Mouse (Mus musculus) kidney, postnatal 36 days (tissue): ENCODE data around the gene Kpna7.
"Not testable (repeated sequence)": the region's sequence is repeated elsewhere in the genome, so short reads cannot be mapped to it uniquely, and the experiment has no call there.

Experiments used
- DNase-seq, 2 experiments: peaks; one replicate each; pipeline ENCODE4 v3.0.0; 2021 to 2022; ENCODE audit warnings: mixed read lengths in 2 of 2

Kpna7 gene

DNA sequence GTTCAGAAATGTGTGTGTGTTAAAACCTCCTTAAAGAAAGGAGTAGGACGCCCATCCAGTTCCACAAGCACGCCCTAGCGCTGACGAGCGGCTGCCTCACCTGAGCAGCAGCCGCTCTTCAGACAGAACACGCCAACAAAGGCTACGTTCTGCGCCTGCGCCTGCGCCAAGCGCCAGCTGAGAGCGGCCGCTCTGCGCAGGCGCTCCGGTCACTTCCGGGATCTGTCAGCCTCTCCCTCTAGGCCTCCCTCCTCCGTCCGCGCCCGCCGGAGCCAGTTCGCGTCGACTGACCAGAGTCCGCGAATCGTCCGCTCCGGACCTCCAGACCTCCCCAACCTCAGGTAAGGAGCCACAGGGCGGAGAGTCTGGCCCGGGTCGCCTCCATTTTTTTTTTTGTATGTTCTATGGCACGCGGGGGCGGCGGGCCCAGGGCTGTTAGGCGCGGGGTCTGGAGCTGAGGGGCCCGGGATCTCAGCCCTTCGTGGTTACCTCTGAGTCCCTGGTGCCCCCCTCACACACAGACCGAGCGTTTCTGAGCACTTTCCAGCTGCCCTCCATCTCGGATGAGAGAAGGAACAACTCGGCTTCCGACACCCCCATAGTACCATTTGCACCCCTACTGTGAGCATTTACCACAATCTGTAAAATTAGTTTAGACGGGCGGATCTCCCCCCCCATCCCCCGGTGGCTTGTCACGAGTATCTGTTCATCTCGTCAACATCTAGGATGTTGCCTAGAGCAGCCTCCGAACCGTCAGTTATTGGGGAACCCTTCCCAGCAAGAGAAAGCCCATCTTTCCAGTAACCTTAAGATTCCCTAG, at the start of gene Kpna7, which contains the start of gene Arpc1a:
Gene Kpna7, minus strand, starts transcription at position 399 of the 820 bp plus-strand sequence.
Gene Arpc1a, plus strand, starts transcription at position 199 of the 820 bp plus-strand sequence.
- DNase-seq = peak; percentile 96 to 99

GRCm38 (mm10) chr5:145133275-145133674, 49.4 kb upstream of the Kpna7 start:
- not testable (repeated sequence) for DNase-seq

DNA sequence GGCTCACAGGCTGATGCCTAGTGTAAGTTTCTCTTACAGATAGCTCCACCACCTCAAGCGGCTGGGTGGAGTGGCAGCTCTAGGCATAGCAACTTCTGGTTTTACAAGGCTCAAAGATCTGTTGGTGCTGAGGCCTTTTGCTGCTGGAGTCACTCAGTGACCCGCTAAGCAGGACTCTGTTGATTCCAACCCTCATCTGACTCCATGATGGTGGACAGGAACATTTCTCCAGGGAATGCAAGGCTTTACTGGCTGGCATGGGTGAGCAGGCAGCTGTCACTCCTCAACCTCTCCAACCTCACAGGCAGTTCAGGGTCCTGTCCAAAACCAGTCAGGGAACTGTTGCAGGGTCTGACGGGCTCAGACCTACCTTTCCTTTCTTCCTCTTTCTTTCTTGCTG, 47.2 kb upstream of the Kpna7 start:
- DNase-seq = no peak

- no peak for DNase-seq
Observed at GRCm38 (mm10) chr5:145130191-145130590, 46.4 kb upstream of the Kpna7 start.

GRCm38 (mm10) chr5:145129773-145130172, 45.9 kb upstream of the Kpna7 start:
- DNase-seq = not testable (repeated sequence)

GRCm38 (mm10) chr5:145129124-145129523, 45.3 kb upstream of the Kpna7 start:
- DNase-seq = peak; percentile 28 to 57

DNA sequence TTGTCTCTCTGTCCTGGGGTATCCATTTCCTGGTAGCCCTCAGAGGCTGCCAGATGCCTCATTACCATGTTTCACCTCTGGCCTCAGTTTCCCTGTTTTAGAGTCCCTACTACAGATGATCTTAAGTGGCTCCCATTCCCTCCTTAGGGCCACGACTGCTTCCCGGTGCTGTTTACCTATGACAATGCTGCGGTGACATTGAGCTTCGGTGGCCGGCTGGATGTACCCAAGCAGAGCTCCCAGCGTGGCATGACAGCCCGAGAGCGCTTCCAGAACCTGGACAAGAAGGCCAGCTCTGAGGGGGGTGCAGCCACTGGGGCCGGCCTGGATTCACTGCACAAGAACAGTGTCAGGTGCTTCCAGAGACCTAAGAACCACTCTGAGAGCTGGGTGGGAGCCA, 42.8 kb upstream of the Kpna7 start:
- DNase-seq = no peak

DNA sequence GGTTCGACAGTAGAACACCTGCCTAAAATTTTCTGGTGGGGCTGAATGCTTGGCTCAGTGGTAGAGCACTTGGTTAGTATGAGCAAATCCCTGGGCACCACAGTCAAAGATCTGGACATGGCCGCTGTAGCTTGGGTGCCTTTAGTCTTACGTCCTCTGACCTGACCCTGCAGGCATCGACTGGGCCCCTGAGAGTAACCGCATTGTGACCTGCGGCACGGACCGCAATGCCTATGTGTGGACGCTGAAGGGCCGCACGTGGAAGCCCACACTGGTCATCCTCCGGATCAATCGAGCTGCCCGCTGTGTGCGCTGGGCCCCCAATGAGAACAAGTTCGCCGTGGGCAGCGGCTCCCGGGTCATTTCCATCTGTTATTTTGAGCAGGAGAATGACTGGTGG, 39.6 kb upstream of the Kpna7 start:
- no peak for DNase-seq

- no peak for DNase-seq
Observed at GRCm38 (mm10) chr5:145120921-145121320, 37.1 kb upstream of the Kpna7 start.

DNA sequence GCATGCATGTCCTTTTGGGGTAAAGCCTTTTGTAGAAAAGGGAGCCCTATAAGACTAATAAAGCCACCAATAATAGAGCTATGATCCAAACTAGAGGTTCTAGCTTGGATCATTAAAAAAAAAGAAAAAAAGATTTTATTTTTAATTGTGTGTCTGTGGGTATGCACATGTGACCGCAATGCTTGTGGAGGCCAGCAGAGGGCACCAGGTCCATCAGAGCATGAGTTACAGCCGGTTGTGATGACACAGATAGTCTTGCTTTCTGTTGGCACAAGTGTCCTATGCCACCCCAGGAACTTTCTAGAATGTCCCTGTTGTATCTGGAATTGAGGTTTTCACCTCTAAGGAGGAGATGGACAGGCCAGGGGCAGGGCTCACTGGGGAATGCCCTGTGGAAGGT, 35.6 kb upstream of the Kpna7 start:
- DNase-seq = peak in 1 of 2 experiments; percentile 39

DNA sequence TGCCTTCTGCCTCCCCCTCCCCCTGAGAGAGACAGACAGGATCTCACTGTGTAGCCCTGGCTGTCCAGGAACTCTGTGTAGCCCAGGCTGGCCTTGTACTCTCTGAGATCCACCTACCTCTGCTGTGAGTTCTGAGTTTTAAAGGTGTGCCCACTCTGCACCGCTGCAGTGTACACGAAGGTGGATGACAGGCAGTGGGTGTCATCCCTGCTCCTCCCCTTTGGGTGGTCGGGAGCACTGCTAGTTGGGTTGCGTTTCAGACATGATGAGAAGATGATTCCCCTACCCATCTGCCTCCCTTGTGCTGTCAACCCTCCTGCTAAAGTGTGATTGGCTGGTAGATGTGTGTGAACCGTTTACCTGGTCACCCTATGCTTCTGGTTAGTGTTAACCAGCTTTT, 34.6 kb upstream of the Kpna7 start:
- DNase-seq = no peak

DNA sequence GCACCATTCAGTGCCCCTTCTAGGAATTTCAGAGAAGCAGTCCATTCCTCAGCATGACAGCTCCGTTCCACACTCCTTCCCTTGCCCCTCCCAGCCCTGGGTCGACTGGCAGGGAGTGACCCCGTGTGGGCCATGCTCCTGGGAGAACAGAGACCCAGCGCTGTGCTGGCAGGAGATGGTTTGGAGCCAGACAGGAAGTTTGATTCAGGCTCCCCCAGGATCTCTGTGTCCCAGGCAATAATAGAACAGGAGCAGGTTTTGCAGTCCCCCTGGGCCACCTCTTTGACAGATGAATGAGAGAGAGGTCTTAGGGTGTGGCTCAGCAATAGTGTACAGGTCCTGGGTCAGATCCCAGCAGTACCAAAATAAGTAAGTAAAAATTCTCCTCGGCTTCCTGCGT, 34.2 kb upstream of the Kpna7 start:
- DNase-seq = peak; percentile 46 to 58

DNA sequence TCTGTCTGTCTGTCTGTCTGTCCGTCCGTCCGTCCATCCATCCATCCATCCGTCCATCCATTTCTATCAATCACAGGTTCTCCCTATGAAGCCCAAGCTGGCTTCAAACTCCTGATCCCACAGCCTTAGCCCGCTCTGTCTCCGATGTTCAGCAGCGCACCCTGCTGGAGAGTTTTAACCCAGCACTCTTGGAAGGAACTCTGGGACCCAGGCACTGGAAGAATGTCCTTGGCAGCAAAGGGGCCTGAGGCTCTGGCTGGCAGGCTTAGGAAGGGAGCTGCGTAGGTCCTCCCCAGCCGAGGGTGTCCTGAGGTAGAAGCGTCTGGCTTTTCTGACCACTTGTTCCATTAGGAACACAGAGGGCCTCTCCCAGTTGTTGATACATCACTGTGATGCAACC, 33.1 kb upstream of the Kpna7 start:
- DNase-seq = peak; percentile 61 to 84

GRCm38 (mm10) chr5:145116316-145116715, 32.5 kb upstream of the Kpna7 start:
- peak; percentile 73 to 89 for DNase-seq

GRCm38 (mm10) chr5:145115736-145116135, 31.9 kb upstream of the Kpna7 start:
- DNase-seq = no peak

DNA sequence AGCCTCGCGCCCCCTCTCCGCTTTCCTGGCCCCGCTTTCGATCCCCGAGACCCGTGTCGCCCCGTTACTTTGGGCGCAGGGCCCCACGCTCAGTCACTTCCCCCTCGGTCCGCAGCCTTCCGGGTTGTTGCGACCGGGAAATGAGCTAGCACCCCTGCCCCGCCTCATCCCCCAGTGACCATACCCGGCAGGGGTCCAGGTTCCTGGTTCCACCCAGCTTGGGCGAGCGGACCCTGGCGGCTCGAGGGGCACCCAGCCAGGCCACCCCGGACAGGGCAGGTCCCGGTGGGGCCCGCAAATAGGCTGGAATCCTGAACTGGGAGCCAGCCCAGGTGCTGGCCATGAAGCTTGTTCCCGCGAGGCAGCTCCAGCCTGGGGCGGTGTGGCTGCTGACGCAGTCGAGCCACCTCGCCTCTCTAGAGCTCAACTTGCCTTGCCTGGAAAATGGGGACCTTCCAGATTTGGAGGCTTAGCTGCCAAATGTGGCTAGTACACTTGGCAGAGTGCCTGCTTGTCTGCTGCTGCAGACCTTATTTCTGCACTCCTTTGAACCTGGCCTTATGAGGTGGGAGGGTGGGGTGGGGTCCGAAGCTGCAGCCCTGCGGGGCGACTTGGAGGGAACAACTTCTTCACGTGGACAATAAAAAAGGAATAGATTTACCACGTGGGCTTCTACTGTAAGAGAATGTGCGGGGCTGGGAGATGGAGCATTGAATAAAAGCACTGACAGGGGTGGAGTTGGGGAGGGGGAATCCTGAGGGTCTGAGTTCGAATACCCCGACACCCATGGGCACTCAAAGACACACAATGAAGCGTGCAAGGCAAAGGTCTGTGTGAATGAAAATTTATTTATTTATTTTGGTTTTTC, 31.0 kb upstream of the Kpna7 start:
- DNase-seq = peak; percentile 60 to 78

DNA sequence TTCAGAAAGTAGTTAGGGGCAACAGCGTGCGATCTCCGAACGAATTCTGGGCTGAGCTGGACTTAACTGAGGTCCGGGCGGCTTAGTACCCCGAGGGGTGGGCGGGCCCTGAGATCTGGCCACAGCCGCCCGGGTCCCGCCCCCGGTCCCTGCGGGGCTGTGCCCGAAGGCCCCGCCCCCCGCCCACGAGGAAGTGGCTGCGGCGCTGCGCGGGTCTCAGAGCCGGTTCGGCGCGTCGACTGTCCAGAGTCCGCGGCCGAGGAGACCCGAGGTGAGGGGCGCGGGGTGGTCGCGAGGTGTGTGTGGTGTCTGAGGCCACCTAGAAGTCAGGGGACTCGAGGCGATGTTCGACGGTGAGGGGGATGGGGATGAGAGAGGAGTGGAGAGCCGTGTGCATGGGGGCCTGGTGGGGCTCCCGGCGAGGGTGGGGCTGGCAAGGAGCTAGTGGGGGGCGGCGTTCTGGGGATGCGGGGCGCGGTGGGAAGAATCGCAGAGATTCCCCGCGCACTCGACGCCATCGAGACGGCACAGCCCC, 30.3 kb upstream of the Kpna7 start, which contains the start of gene Arpc1b:
Gene Arpc1b, plus strand, starts transcription at position 145 of the 535 bp plus-strand sequence.
- DNase-seq = peak; percentile 83 to 90

DNA sequence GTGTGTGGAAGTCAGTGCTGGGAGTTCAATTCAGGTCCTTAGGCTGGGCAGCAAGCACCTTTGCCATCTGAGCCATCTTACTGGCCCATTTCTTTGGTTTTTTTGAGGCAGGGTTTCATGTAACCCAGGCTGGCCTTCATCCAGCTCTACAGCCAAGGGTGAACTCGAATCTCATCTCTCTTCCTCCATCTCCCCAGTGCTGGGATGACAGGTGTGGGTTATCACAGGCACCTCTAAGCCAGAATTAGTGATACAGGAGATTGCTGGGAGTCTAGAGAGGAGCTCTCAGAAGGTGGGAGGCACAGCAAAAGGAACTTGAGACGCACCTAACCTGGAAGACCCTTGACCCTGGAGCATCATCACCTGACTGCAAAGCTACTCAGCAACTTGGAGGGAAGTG, 29.6 kb upstream of the Kpna7 start:
- DNase-seq = peak in 1 of 2 experiments; percentile 12

- DNase-seq = no peak
Observed at GRCm38 (mm10) chr5:145112566-145112965, 28.7 kb upstream of the Kpna7 start.

- DNase-seq = no peak
Observed at GRCm38 (mm10) chr5:145110401-145110800, 26.6 kb upstream of the Kpna7 start.

DNA sequence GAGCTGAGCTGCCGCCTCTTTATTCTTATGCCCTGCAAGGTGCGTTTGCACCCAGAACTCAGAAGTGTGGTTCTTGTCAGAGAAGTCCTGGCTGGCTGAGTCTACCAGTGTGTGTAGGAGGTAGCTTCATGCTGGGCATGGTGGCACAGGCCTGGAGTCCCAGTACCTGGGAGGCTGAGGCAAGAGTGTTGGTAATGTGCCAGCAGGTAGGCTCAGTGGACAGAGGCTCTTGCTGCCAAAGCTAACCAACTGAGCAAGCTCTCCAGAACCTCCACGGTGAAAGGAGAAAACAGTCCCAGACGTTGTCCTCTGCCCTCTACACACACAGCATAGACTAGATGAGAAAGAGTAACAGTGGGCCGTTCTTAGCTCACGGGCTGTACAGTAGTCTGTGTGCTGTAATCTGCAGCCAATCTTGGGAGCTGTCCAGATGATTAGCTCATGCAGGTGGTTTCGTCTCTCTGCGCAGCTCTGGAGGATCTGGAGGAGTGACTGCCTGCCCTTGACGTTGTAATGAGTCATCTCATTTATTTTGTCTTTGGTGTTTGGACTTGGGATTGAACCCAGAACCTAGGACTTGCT, 22.0 kb upstream of the Kpna7 start:
- no peak for DNase-seq

DNA sequence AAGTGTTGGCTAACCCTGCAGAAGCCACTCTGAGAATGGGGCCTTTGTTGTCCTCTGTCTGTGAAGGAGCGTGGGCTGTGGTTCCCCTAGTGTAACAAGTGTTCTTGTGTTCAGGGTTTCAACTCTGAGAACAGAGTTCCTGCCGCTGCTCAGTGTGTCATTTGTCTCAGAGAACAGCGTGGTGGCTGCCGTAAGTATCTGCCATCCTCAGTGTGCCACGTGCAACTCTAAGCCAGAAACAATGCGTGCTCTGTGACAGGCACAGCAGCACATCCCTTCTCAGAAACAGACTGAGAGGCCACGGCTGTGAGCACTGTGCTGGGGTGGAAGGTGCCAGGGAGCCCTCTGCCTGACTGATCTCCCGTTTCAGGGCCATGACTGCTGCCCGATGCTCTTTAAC, 20.5 kb upstream of the Kpna7 start:
- DNase-seq = no peak

DNA sequence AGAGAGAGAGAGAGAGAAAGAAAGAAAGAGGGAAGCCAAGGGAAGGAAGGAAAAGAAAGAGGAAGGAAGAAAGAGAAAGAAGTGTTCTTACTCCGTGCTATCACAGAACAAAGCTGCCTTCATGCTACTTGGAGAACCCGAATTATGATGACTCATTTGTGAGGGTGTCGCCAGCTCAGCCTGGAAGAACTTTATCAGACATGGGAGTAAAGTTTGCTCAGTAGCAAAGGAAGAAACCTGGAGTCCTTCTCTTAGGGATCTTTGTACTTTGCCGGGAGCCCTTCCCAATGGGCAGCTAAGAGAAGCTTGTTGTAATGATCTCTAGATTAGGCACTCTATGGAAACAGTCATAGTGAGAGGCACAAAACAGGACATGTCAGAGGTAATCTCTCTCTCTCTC, 18.9 kb upstream of the Kpna7 start:
- no peak for DNase-seq
